Mouse (Mus musculus): ENCODE measurements around the gene Nek6. TPM values are rescaled to one million over a fixed set of nuclear protein-coding genes. Genes with fewer than 3 reads are reported as not detected.

Gene Nek6
- polyA plus RNA-seq, 1 experiment = 27.6 TPM

- no peak overlapping the region for H3K4me3 ChIP-seq (replicated peaks; ENCODE audit: extremely low read depth, low read depth, low read length)
- TF ChIP-seq CTCF (IDR thresholded peaks at IDR 0.05; ENCODE audit: insufficient read depth, low read length) = no peak
- no peak for TF ChIP-seq POLR2A (IDR thresholded peaks at IDR 0.05; ENCODE audit: borderline replicate concordance, extremely low read depth, low read depth, low read length)
- WGBS = 74% methylated on average over 19 of the region's 19 CpGs
These were observed 43.0 kb downstream of the Nek6 start for GRCm38 (mm10) chr2:38554226-38554995.

GRCm38 (mm10) chr2:38555659-38556058 lies 44.2 kb downstream of the Nek6 start:
- no peak for TF ChIP-seq POLR2A (IDR thresholded peaks at IDR 0.05; ENCODE audit: borderline replicate concordance, extremely low read depth, low read depth, low read length)
- TF ChIP-seq CTCF (IDR thresholded peaks at IDR 0.05; ENCODE audit: insufficient read depth, low read length) = no peak
- H3K4me1 ChIP-seq (ENCODE audit: control insufficient read depth, insufficient read depth, low read length) = no peaks in the 10 kb centered on the region
- WGBS = 67% methylated on average over 4 of the region's 4 CpGs

More at GRCm38 (mm10) chr2:38554226-38554995, 43.0 kb downstream of the Nek6 start:
- H3K4me1 ChIP-seq (ENCODE audit: control insufficient read depth, insufficient read depth, low read length) = no peaks in the 10 kb centered on the region
- no peak for DNase-seq

GRCm38 (mm10) chr2:38556721-38557120 lies 45.3 kb downstream of the Nek6 start:
- no peak for DNase-seq
- Histone ChIP-seq H3K4me1 (ENCODE audit: control insufficient read depth, insufficient read depth, low read length) (no peaks in the 10 kb centered on the region), H3K4me3 (replicated peaks; ENCODE audit: extremely low read depth, low read depth, low read length) (no peak overlapping the region)
- 89% methylated on average over 3 of the region's 3 CpGs for WGBS
- TF ChIP-seq CTCF (IDR thresholded peaks at IDR 0.05; ENCODE audit: insufficient read depth, low read length) = no peak
- no peak for TF ChIP-seq POLR2A (IDR thresholded peaks at IDR 0.05; ENCODE audit: borderline replicate concordance, extremely low read depth, low read depth, low read length)

More at GRCm38 (mm10) chr2:38555659-38556058, 44.2 kb downstream of the Nek6 start:
- H3K4me3 ChIP-seq (replicated peaks; ENCODE audit: extremely low read depth, low read depth, low read length) = no peak overlapping the region
- DNase-seq = no peak

GRCm38 (mm10) chr2:38560296-38561227 lies 49.1 kb downstream of the Nek6 start:
- Histone ChIP-seq H3K4me1 (ENCODE audit: control insufficient read depth, insufficient read depth, low read length) (no peaks in the 10 kb centered on the region), H3K4me3 (replicated peaks; ENCODE audit: extremely low read depth, low read depth, low read length) (no peak overlapping the region)
- no peak for TF ChIP-seq CTCF (IDR thresholded peaks at IDR 0.05; ENCODE audit: insufficient read depth, low read length)
- TF ChIP-seq POLR2A (IDR thresholded peaks at IDR 0.05; ENCODE audit: borderline replicate concordance, extremely low read depth, low read depth, low read length) = no peak
- WGBS = 82% methylated on average over 17 of the region's 17 CpGs
- no peak for DNase-seq

- Histone ChIP-seq H3K4me3 (replicated peaks; ENCODE audit: extremely low read depth, low read depth, low read length) (no peak overlapping the region), H3K4me1 (ENCODE audit: control insufficient read depth, insufficient read depth, low read length) (no peaks in the 10 kb centered on the region)
- TF ChIP-seq POLR2A (IDR thresholded peaks at IDR 0.05; ENCODE audit: borderline replicate concordance, extremely low read depth, low read depth, low read length) (no peak), CTCF (IDR thresholded peaks at IDR 0.05; ENCODE audit: insufficient read depth, low read length) (no peak)
- no peak for DNase-seq
- WGBS = 83% methylated on average over 4 of the region's 4 CpGs
These were observed 51.2 kb downstream of the Nek6 start for GRCm38 (mm10) chr2:38562596-38562995.

GRCm38 (mm10) chr2:38571971-38572601 lies 60.6 kb downstream of the Nek6 start:
- no peaks in the 10 kb centered on the region for H3K4me1 ChIP-seq (ENCODE audit: control insufficient read depth, insufficient read depth, low read length)
- no peak overlapping the region for H3K4me3 ChIP-seq (replicated peaks; ENCODE audit: extremely low read depth, low read depth, low read length)
- WGBS = 91% methylated on average over 23 of the region's 23 CpGs
- no peak for TF ChIP-seq CTCF (IDR thresholded peaks at IDR 0.05; ENCODE audit: insufficient read depth, low read length)
- TF ChIP-seq POLR2A (IDR thresholded peaks at IDR 0.05; ENCODE audit: borderline replicate concordance, extremely low read depth, low read depth, low read length) = no peak
- DNase-seq = no peak

- no peak overlapping the region for H3K4me3 ChIP-seq (replicated peaks; ENCODE audit: extremely low read depth, low read depth, low read length)
- TF ChIP-seq POLR2A (IDR thresholded peaks at IDR 0.05; ENCODE audit: borderline replicate concordance, extremely low read depth, low read depth, low read length) (no peak), CTCF (IDR thresholded peaks at IDR 0.05; ENCODE audit: insufficient read depth, low read length) (no peak)
- WGBS = 69% methylated on average over 2 of the region's 2 CpGs
- DNase-seq = no peak
- H3K4me1 ChIP-seq (ENCODE audit: control insufficient read depth, insufficient read depth, low read length) = no peaks in the 10 kb centered on the region
These were observed 63.3 kb downstream of the Nek6 start for GRCm38 (mm10) chr2:38574697-38575096.

GRCm38 (mm10) chr2:38578602-38579521 lies 67.4 kb downstream of the Nek6 start:
- TF ChIP-seq POLR2A (IDR thresholded peaks at IDR 0.05; ENCODE audit: borderline replicate concordance, extremely low read depth, low read depth, low read length) (no peak), CTCF (IDR thresholded peaks at IDR 0.05; ENCODE audit: insufficient read depth, low read length) (no peak)
- no peaks in the 10 kb centered on the region for H3K4me1 ChIP-seq (ENCODE audit: control insufficient read depth, insufficient read depth, low read length)
- WGBS = 48% methylated on average over 13 of the region's 13 CpGs
- no peak for DNase-seq
- no peak overlapping the region for H3K4me3 ChIP-seq (replicated peaks; ENCODE audit: extremely low read depth, low read depth, low read length)
